Mouse (Mus musculus) stomach, postnatal 0 days (tissue): ENCODE measurements around the gene Fto.

Experiments
- CTCF ChIP-seq: IDR thresholded peaks from 2 replicates; pipeline ENCODE4 v1.5.1; 2016; ENCODE audit warnings: antibody characterized with exemption, low read depth, mild to moderate bottlenecking, moderate library complexity
- EP300 ChIP-seq: optimal IDR thresholded peaks from 2 replicates; pipeline ENCODE3; 2016; ENCODE audit warnings: antibody characterized with exemption

- TF ChIP-seq CTCF (no peak), EP300 (no peak)
These were observed 67.6 kb downstream of the Fto start for GRCm38 (mm10) chr8:91380796-91381542.
